Mouse (Mus musculus) urinary bladder, adult 18-20 months (tissue): ENCODE results near the gene Relt.

ENCODE experiments used
- DNase-seq, 2 experiments: peaks; one replicate each; pipeline ENCODE4 v3.0.0; 2022; ENCODE audit warnings: low spot score in 2 of 2, mixed read lengths in 2 of 2

Relt gene

DNA sequence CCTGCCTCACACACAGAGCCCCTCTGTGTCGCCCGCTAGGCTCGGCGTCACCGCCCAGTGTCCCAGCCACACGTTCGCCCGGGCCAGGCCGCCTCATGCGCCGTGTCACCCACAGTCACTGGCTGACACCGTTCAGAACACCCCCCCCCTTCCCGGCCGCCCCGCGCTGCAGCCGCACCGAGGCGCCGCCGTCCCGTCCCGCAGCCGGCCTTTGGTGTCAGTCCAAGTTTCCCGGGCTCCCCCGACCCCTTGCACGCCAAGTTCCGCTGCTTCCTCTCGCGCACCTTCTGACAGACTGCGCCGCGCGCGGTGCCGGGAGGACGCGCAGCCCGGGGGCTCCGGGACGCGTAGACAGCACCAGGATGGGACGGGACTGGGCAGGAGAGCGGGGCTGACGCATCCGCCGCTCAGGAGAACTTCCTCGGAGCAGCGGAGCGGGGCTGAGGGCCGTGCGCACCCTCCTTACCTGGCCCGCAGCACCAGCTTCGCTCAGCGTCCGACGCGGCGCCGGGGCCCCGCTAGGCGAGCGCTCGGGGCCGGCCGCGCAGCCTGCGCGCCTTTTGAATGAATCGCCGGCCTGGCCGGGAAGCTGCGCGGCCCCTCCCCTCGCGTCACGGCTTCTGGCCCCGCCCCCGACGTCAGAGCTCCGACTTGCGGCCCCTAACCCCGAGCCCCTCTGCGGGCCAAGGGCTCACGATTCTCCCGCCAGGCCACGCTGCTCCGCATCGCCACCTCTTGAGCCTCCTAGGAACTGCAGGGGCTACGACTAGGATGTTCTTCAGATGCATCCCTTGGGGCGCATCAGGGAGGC lies at the start of gene Relt:
Gene Relt (minus strand): TSS at position 619 of the 811 bp plus-strand sequence.
- DNase-seq: peak; percentile 84

DNA sequence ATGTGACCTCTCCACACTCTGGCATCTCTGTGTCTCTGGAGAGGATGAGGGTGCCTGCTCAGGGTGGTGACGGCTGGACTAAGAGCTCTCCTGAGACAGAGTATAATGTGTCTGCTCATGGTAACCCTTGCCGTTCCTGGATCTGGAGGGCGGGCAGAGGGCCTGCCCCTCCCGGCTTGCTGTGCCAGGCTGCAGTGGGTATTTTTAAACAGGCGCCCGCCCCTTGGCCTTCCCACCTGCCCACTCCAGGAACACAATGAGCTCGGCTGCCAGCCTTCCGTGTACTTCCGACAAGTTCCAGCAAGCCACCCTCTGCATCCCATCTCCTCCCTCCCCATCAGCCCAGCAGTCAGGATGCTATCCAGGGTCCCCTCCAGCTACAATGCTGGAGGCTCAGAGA lies 48.5 kb upstream of the Relt start:
- DNase-seq: no peak

DNA sequence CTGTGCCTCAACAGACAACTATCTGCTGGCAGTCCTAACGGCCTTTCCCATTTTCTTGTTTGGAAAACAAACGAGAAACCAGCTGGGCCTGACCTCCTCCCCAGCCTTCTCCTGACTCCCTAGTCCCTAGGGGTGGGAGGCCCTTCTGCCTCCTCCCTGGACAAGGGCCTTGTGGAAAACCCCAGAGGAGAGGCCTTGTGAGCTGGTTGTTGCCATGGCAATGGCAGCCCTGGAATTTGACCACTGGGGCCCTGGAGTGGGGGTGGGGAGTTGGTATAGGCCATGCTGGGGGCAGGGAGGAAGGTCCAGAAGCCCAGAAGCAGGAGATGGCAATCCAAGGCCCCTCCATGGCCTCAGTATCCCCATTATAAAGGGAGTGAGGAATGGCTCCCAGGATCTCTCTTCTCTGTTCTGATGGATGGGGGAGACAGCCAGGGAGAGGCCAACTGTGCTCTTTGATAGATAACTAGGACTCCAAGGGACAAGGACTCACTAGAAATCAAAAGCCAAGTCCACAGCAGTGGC lies 48.1 kb upstream of the Relt start:
- no peak for DNase-seq

DNA sequence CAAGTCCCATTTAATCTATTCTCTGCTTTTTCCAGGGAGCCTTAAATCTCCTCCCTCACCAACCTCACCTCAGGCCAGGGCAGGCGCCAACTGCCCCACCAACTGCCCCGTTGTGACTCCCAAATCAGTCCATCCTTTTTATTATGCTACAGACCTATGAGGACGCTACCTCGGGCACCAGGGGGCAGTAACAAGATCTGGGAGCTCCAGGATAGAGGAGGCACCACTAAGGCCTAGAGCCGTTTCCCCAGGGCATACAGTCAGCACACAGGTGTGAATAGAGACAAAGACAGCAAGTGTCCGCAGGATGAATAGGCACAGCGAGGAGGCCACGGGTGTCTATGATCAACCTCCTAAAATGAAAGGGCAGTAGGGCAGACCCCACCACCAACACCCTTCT lies 45.3 kb upstream of the Relt start:
- DNase-seq: no peak

DNA sequence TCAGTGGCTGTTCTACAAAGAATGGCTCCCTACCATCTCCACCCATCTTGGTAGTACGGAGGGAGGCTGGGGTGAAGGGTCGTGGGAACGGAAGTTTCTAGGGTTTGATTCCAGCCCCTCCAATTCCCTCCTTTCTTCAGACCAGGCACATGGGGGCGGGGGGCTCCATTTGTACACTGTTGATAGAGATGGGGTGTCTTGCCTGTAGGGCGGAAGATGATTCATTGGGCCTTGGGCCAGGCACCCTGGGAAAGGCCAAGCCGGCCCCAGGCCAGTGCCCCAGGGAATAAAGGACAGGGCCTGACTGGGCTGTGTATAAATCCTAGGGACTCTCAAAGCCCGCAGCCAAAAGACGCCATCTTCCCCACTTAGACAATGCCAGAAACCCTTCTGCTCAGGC lies 44.8 kb upstream of the Relt start:
- no peak for DNase-seq

DNA sequence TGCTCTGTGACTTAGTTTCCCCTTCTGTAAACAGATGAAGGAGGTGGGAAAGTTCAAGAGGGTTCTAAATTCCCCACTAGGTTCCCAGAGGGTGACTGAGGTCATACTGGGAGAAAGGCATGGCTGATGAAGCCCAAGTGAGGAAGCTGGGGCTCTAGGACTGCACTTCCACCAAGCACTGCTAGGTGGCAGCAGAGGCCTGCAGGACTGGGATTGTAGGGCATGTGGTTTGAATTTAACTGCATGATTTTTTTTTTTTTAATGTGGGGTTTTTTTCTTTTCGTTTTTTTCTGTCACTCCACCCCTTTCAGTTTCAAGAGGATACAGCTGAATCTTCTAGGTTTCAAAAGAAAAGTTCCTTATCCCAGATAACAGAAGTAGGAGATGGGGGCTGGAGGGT lies 44.0 kb upstream of the Relt start:
- peak; percentile 61 to 69 for DNase-seq

DNA sequence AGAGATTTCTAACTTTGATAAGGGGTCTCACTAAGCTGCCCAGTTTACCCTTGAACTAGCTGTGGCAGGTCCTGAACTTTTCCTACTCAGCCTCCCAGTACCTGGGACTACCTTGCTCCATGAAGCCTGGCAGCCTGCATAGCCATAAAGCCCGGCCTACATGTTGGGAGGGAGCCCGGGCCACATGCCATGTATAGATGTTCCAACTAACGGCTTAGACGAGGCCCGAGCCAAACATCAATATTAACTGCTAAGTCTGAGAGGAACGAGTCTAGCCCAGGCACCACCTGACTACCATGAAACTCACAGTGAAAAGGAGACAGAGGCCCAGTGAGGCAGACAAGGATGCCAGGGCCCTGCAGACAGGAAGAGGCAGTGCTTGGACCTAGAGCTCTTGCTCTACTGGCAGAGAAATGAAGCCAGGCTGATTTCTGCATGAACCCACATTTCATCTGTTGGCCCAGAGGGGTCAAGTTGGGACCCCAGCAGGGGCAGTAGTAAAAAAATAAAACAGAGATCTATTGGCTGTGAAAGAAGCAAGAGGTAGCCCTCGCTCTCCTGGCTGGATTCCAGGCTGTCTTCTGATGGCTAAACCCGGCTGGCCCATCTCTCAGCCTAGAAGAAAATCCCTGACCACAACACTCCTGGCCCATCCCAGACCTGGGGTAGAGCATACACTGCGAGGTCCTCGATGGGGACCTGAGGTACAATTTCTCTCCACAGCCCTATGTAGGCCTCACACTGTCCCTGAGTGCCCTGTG lies 43.0 kb upstream of the Relt start:
- no peak for DNase-seq

DNA sequence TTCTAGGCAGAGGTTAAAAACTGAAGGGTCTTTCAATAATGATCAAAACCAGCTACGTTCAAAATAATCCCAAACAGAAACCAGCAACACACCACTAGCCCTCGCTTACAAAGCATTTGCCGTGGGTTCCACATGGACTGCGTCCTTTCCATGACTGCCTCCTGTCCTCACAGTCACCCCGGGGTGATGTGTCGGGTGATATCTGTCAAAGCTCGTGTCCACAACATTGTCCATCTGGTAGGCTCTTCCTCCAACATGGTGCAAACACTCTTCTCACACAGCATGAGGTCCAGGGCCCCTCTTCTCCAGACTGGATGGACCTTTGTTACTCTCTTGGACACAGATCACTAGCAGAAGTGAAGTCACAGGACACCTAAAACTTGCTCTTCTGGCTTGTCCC lies 41.8 kb upstream of the Relt start:
- no peak for DNase-seq

DNA sequence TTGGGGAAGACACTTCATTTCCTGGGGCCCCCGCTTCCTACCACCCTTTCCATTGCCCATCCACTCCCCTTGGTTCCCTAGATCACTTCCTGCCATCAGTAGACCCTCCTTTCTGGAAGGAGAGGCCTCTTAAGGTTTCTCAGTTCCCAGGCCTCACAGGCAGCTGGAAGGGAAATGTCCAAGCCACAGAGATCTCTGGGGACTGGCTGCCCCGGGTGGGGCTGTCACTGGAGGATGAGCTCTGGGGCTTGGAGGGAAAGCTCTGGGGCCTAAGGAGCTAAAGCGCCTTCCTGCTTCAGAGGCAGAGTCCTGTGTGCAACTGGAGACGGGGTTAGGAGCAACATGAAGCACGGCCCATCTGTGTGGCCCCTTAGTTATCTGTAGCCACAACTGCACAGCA lies 41.4 kb upstream of the Relt start:
- no peak for DNase-seq

DNA sequence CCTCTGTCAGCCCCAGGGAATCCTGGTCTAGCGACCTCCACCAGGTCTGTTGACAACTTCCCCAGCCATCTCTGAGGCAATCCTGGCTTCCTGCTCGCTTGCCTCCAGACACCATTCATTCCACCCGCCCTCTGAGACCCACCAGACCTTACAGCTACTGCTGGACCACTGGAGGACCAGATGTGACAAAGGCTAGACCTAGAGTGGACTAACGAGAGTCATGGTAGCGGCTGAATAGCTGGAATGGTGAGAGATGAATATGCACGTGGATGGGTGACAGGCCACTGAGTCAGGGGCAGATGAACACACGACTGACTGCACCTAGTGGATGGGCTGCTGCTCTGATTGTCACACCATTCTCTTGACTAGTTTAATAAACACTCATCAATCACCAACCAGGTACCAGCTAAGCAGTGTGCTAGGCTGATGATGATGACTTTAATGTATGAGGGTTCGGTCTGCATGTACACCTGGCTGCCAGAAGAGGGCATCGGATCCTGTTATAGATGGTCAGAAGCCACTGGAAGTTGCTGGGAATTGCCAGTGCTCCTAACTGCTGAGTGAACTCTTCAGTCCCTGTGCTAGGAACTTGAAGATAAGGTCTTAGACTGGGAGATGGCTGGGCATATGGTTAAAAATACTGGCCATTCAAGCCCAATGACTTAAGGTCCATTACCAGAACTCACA lies 39.3 kb upstream of the Relt start:
- DNase-seq: no peak

DNA sequence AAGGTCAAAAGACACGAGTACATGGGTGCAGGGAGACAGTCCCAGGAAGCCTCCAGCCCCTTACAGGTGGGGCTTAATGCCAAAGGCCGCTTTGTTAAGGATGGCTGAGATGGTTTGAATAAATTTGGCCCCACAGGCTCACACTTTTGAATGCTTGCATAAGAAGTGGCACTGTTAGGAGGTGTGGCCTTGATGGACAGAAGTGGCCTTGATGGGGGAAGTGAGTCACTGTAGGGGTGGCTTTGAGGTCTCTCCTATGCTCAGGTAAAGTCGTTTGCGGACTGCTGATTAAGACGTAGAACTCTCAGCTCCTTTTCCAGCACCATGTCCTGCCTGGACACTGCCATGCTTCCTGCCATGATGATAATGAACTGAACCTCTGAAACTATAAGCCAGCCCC lies 34.6 kb upstream of the Relt start:
- no peak for DNase-seq

DNA sequence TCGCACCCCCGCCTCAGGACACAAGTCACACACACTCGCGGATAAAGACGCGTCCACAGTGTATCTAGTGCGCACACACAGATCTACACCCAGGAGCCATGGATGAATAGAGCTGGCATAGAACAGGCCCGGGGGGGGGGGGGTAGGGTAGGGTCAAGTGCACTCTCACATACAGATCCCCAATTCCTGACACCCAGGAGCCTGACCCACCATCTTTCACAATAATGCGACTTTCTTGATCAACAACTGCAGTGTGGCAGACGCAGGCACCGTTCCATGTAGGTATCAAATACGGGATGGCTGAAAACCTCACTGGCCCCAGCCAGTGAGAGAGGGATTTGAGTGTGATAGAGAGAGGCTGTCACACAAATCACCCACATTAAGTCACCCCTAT lies 31.6 kb upstream of the Relt start:
- no peak for DNase-seq

DNA sequence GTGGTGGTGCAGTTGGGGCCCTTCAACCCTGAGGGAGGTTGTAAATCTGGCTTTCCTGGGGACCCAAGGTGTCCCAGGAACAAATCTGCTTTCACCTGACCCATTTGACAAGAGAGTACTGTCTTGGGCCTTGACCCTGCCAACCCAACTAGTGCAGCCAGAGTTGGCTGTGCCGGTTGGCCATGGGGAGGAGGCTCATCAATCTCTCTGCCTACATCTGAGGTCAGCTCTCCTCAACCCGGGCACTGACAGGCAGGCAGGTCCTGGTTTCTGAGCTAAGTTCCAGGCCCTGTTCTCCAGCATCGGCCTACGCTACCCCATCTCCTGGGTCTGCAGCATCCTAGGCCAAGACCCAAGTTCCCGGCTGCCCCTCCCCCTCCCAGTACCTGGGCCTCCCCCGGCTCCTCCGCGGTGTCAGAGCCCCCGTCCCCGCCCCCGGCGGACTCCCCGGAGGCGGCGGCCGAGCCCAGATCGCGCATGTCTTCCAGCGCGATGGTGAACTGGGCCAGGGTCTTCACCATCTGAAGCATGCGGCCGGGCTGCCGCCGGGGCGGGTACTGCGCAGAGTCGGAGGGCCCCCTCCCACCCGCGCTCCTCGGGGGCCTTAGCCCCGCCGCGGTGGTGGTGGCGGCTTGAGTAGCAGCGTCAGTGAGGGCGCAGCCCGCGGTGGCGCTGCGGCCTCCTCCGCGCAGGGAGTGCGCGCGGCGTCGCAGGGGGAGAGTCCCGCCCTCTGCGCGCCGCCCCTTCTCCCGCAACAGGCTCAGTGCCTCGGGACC lies 31.0 kb upstream of the Relt start:
- DNase-seq: no peak

DNA sequence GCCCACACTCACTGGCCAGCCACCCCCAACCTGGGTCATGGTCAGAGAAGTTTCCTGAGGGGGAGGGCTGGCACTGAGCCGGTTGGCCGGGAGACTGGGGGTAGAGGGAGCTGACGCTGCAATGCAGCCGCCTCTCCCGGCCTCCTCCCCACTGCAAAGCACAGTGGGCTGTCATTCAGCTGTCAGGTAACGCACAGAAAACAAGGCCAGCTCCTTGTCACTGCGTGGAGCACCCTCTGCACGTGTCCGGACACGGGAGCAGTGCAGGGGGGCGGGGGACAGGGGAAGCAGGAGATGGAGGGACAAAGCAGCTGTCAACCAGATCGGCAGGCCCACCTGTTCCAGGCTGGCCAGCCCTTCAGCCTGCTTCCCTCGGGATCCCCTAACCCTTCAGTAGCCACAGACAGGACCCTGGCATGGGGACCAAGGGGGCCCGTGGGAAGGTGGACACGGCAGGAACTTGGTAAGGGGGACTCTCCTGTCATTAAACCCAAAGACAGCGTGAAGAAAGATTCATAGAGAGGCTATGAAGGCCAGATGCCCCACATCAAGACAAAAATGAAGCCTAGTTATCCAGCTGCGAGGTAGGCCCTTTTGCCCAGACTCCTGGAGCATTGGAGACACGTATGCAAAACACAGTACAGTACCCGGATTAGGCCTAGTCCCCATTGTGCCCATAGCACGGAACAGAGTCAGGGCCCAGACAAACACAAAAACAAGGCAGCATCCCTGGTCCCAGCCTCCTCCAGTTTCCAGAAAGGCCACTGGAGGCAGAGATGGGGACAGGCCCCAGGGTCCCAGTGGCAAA lies 30.2 kb upstream of the Relt start:
- DNase-seq: no peak

DNA sequence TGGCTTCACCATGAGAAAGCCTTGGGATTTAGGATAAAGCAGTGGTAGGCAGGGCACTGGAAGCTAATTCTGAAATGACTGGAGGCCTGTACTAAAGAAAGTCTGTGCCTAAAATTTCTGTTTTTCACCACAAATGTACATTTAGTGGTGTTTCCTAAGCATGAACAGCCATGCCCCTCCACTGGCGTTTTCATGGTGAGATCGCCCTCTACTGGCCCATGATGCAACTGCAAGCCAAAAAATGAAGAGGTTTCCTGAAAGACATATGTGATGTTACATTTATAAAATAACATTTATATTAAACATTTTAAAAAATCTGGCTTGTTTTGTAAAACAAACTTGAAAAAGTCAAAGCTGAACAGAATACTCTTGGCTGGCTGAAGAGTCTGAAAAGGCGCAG lies 23.3 kb upstream of the Relt start:
- peak in 1 of 2 experiments; percentile 41 for DNase-seq

DNA sequence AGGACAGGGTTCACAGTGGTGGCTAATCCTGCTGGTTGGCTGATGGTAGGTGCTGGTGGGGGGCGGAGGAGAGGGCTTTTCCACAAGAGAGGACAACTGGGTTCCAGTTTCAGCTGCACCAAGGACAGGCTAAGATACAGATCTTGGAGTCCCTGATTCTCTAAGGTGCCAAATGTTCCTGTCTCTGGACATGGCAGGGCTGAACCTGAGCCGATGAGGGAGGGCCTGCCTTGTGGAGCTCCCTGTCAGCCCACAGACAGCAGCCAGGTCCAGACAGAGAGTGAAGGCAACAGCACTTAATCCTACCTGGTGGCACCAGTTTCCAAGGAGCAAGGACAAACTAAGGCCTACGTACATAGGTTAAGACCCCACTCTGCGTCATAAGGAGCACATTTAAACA lies 21.2 kb upstream of the Relt start:
- no peak for DNase-seq

DNA sequence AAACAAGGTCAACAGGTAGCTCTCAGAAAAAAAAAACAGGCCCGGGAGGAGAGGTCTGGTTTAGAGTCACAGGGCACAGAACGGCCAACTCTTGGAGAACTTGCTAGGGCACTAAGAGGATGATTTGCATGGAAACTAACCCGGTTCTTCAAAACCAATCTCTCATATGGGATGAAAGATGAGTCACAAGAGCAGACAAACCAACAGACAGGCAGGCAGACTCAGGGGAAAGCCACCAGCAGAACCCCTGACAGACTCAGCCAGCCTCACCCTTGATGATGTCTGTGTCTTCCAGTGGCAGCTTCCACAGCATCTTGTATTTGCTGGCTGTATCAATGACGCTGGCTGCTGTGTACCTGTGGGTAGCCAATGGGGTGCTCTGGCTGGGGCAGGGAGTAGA lies 18.7 kb upstream of the Relt start:
- no peak for DNase-seq

DNA sequence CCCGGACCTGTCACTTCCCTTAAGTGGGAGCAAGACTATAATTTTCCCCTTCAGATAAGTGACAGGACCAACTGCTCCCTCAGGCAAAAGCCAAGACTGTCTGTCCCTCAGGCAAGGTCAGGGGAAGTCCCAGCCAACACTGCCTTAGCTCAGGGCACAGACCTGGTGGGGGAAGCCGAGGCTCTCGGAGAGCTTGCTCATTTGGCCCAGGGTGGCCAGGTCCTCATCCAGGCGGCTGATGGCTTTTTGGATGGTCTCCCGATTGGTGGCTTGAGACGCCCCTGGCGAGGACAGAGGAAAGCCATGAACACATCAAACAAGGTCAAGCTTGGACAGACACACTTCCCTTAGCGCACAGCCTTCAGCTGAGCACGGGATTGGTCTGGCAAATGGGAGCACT lies 18.3 kb upstream of the Relt start:
- DNase-seq: no peak

DNA sequence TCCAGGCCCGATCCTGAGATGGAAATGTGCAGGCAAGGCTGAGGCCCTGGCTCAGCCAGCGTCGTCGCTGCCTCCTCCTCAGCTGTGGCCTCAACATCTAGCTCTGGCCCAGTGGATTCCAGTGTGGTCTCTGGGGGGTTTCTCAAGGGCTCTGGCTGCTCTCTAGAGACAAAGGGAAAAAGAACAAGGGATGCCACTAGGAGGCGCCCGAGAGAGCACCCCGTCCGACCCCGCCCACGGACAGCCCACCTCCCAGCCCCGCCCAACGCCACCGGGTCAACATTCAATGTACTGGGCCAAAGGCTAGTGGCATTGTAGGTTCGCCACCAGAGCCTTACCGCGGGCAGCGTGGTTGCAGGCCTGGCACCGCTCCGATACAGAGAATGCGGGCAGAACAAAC lies 16.3 kb upstream of the Relt start:
- peak; percentile 56 to 73 for DNase-seq

DNA sequence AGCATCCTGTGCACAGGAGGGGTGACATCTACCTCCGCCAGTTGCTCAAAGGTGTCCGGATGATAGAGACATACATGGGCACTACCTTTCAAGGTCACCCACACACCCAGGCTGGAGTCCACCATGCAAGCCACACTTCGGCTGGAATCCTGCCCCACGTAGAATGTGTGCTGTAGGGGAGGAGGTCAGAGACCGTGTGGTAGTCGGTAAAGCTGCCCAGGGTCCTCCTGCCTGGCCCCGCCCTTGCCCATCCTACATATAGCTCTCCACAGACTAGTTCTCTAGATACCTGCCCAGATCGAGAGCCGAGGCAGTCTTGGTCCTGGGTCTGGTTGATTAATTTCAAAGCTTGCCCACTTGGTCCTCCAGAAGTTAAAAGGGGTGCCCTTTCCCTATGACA lies 13.5 kb upstream of the Relt start:
- DNase-seq: no peak

DNA sequence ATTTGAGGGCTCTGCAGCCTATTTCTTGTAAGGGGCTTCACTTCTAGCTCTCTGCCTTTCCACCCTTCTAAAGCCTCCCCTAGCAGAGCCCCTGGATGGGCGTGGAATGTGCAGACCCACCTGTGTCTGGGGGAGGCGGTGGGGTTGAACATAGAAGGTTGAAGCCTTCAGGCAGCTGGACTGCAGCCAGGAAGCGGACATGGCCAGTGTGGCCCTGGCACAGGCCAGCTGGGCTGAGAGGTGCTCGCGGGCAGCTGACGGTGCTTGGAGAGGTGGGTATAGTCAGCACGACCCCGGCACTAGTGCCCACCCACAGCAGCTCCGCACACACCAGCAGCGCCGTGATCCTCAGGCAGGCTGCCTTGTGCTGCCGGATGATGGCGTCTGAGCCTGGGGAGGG lies 13.0 kb upstream of the Relt start:
- DNase-seq: no peak
